Mouse (Mus musculus): ENCODE measurements around the gene Zdhhc16. TPM values are rescaled to one million over a fixed set of nuclear protein-coding genes. Genes with fewer than 3 reads are reported as not detected.

Gene Zdhhc16
- total and polyA plus RNA-seq, 3 experiments = 25.6 to 36.7 (median 29.7) TPM

DNA sequence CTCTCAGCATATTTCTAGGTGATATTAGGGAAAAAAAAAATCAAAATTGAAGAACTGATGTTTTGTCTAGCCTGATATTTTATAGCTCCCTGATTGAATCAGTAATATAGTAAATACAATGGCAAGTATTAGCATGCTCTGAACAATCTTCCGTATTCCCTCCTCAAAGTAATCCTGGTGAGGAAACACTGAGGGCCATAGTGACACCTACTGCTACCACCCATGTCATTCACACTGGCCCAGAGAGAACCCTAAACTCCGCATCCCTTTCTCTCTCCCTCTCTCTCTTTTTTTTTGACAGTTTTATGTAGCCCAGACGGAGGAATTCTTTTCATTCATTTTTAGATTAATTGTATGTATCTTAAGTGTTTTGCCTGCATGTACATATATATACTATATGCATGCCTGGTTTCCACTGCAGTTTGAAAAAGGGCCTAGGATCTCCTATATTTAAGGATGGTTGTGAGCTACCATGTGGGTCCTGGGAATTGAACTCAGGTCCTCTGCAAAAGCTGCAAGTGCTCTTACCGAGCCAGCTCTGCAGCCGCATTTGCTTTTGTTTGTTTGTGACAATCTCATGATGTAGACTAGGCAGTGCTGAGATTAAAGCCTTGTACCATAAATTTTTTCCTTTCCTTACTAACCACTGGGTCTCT, 12.7 kb upstream of the Zdhhc16 start:
- H3K4me1 ChIP-seq (ENCODE audit: insufficient read depth, low read depth, low read length) = peaks cover 17% of the 10 kb centered on the region
- no peak for TF ChIP-seq GATA2 (IDR thresholded peaks at IDR 0.05; ENCODE audit: borderline replicate concordance, low read depth, low read length)
- TF ChIP-seq TAL1 (conservative IDR thresholded peaks at IDR 0.05; ENCODE audit: low read depth, low read length) = no peak
- no peak for TF ChIP-seq GATA1 (IDR thresholded peaks at IDR 0.05; ENCODE audit: borderline replicate concordance, low read length)
- no peak for TF ChIP-seq POLR2AphosphoS5 (IDR thresholded peaks at IDR 0.05; ENCODE audit: insufficient replicate concordance, low read depth, low read length)
- TF ChIP-seq CTCF (IDR thresholded peaks at IDR 0.05; ENCODE audit: low read depth, low read length) = no peak
- H3K36me3 ChIP-seq (replicated peaks) = peaks cover 87% of the 10 kb centered on the region
- ATAC-seq (ENCODE audit: extremely low read depth, insufficient number of reproducible peaks, low FRiP score, poor library complexity, severe bottlenecking) = no peak
- no peaks in the 10 kb centered on the region for H3K27me3 ChIP-seq (ENCODE audit: insufficient read depth, low read length)
- no peak overlapping the region for H3K4me3 ChIP-seq (ENCODE audit: low read depth, low read length)
- no peak for DNase-seq (ENCODE audit: low spot score)
- no peaks in the 10 kb centered on the region for H3K9me3 ChIP-seq (replicated peaks)

DNA sequence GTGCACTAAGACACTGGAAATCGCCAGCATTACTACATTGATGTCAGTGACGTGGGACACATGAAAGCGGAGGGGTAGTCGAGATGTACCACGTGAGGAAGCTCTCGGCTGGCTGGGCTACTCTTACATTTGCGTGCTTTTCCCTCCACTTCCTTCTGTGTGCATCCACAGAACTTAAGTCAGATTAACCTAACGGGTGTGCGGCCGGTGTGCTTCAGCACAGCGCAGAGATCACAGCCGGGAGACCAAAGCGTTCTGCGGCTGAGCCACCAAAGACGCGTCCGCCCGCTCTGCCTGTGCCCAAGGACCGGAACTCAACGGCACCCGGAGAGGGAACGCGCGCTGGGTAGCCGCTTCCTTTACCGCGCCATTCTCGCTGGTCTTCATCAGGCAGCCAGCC, 594 bp upstream of the Zdhhc16 start:
- Histone ChIP-seq H3K4me1 (ENCODE audit: insufficient read depth, low read depth, low read length) (peaks cover 36% of the 10 kb centered on the region), H3K27me3 (ENCODE audit: insufficient read depth, low read length) (no peaks in the 10 kb centered on the region), H3K9me3 (replicated peaks) (no peaks in the 10 kb centered on the region), H3K36me3 (replicated peaks) (peaks cover 60% of the 10 kb centered on the region), H3K4me3 (ENCODE audit: low read depth, low read length) (peak overlapping the region; percentile 96)
- TF ChIP-seq POLR2AphosphoS5 (IDR thresholded peaks at IDR 0.05; ENCODE audit: insufficient replicate concordance, low read depth, low read length) = no peak
- no peak for TF ChIP-seq TAL1 (conservative IDR thresholded peaks at IDR 0.05; ENCODE audit: low read depth, low read length)
- TF ChIP-seq CTCF (IDR thresholded peaks at IDR 0.05; ENCODE audit: low read depth, low read length) = no peak
- DNase-seq (ENCODE audit: low spot score) (peak; percentile 32), ATAC-seq (ENCODE audit: extremely low read depth, insufficient number of reproducible peaks, low FRiP score, poor library complexity, severe bottlenecking) (no peak)

GRCm38 (mm10) chr19:41934124-41934523, 844 bp downstream of the Zdhhc16 start:
- TF ChIP-seq CTCF (IDR thresholded peaks at IDR 0.05; ENCODE audit: low read depth, low read length) = no peak
- no peak for TF ChIP-seq TAL1 (conservative IDR thresholded peaks at IDR 0.05; ENCODE audit: low read depth, low read length)
- Histone ChIP-seq H3K4me1 (ENCODE audit: insufficient read depth, low read depth, low read length) (peaks cover 36% of the 10 kb centered on the region), H3K9me3 (replicated peaks) (no peaks in the 10 kb centered on the region), H3K4me3 (ENCODE audit: low read depth, low read length) (peak overlapping the region; percentile 96), H3K36me3 (replicated peaks) (peaks cover 59% of the 10 kb centered on the region), H3K27me3 (ENCODE audit: insufficient read depth, low read length) (no peaks in the 10 kb centered on the region)
- no peak for ATAC-seq (ENCODE audit: extremely low read depth, insufficient number of reproducible peaks, low FRiP score, poor library complexity, severe bottlenecking)
- DNase-seq (ENCODE audit: low spot score) = peak; percentile 18

GRCm38 (mm10) chr19:41935921-41936320, 2.6 kb downstream of the Zdhhc16 start:
- H3K4me1 ChIP-seq (ENCODE audit: insufficient read depth, low read depth, low read length) = peaks cover 26% of the 10 kb centered on the region
- no peak overlapping the region for H3K4me3 ChIP-seq (ENCODE audit: low read depth, low read length)
- H3K27me3 ChIP-seq (ENCODE audit: insufficient read depth, low read length) = no peaks in the 10 kb centered on the region
- peaks cover 60% of the 10 kb centered on the region for H3K36me3 ChIP-seq (replicated peaks)
- no peaks in the 10 kb centered on the region for H3K9me3 ChIP-seq (replicated peaks)
- DNase-seq (ENCODE audit: low spot score) = no peak
- TF ChIP-seq POLR2AphosphoS5 (IDR thresholded peaks at IDR 0.05; ENCODE audit: insufficient replicate concordance, low read depth, low read length) = no peak
- TF ChIP-seq TAL1 (conservative IDR thresholded peaks at IDR 0.05; ENCODE audit: low read depth, low read length) = no peak
- no peak for TF ChIP-seq CTCF (IDR thresholded peaks at IDR 0.05; ENCODE audit: low read depth, low read length)
- TF ChIP-seq GATA1 (IDR thresholded peaks at IDR 0.05; ENCODE audit: borderline replicate concordance, low read length) = no peak
- no peak for TF ChIP-seq GATA2 (IDR thresholded peaks at IDR 0.05; ENCODE audit: borderline replicate concordance, low read depth, low read length)
- ATAC-seq (ENCODE audit: extremely low read depth, insufficient number of reproducible peaks, low FRiP score, poor library complexity, severe bottlenecking) = no peak

- Histone ChIP-seq H3K27me3 (ENCODE audit: insufficient read depth, low read length) (no peaks in the 10 kb centered on the region), H3K9me3 (replicated peaks) (no peaks in the 10 kb centered on the region), H3K4me3 (ENCODE audit: low read depth, low read length) (no peak overlapping the region), H3K36me3 (replicated peaks) (peaks cover 77% of the 10 kb centered on the region), H3K4me1 (ENCODE audit: insufficient read depth, low read depth, low read length) (peaks cover 15% of the 10 kb centered on the region)
- ATAC-seq (ENCODE audit: extremely low read depth, insufficient number of reproducible peaks, low FRiP score, poor library complexity, severe bottlenecking) (no peak), DNase-seq (ENCODE audit: low spot score) (no peak)
- TF ChIP-seq POLR2AphosphoS5 (IDR thresholded peaks at IDR 0.05; ENCODE audit: insufficient replicate concordance, low read depth, low read length) = no peak
Observed at GRCm38 (mm10) chr19:41938539-41938938, 5.3 kb downstream of the Zdhhc16 start.

DNA sequence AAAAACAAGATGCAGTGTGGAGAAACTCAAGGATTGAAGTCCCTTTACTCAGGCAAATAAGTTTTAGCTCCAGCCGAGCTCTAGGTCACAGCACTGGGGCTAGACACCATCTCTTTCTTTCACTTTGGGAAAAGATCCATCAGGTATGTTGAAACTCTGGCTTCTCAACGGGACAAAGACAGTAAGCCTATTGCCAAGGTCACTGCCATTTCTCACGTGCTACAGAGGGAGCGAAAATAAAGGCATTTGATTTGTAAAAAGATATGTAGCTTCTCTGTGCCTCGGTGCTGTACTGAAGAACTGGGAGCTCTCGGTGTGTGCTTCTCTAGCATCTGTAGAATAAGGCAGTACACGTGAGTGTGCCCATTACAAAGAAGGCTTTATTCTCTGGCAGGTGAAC, 10.6 kb downstream of the Zdhhc16 start:
- ATAC-seq (ENCODE audit: extremely low read depth, insufficient number of reproducible peaks, low FRiP score, poor library complexity, severe bottlenecking) = no peak
- Histone ChIP-seq H3K36me3 (replicated peaks) (peaks cover 98% of the 10 kb centered on the region), H3K27me3 (ENCODE audit: insufficient read depth, low read length) (no peaks in the 10 kb centered on the region), H3K9me3 (replicated peaks) (peaks cover 2% of the 10 kb centered on the region; the same call in 1 of the 2 replicates), H3K4me1 (ENCODE audit: insufficient read depth, low read depth, low read length) (peaks cover 2% of the 10 kb centered on the region; the same call in 1 of the 2 replicates), H3K4me3 (ENCODE audit: low read depth, low read length) (no peak overlapping the region)
- DNase-seq (ENCODE audit: low spot score) = no peak
- TF ChIP-seq GATA2 (IDR thresholded peaks at IDR 0.05; ENCODE audit: borderline replicate concordance, low read depth, low read length) (no peak), GATA1 (IDR thresholded peaks at IDR 0.05; ENCODE audit: borderline replicate concordance, low read length) (no peak), TAL1 (conservative IDR thresholded peaks at IDR 0.05; ENCODE audit: low read depth, low read length) (no peak), POLR2AphosphoS5 (IDR thresholded peaks at IDR 0.05; ENCODE audit: insufficient replicate concordance, low read depth, low read length) (no peak), CTCF (IDR thresholded peaks at IDR 0.05; ENCODE audit: low read depth, low read length) (no peak)

GRCm38 (mm10) chr19:41952287-41952686, 19.0 kb downstream of the Zdhhc16 start:
- Histone ChIP-seq H3K4me1 (ENCODE audit: insufficient read depth, low read depth, low read length) (peaks cover 2% of the 10 kb centered on the region; the same call in 1 of the 2 replicates), H3K36me3 (replicated peaks) (peaks cover 99% of the 10 kb centered on the region), H3K4me3 (ENCODE audit: low read depth, low read length) (no peak overlapping the region), H3K27me3 (ENCODE audit: insufficient read depth, low read length) (no peaks in the 10 kb centered on the region), H3K9me3 (replicated peaks) (no peaks in the 10 kb centered on the region)
- DNase-seq (ENCODE audit: low spot score) (peak; percentile 18), ATAC-seq (ENCODE audit: extremely low read depth, insufficient number of reproducible peaks, low FRiP score, poor library complexity, severe bottlenecking) (no peak)
- TF ChIP-seq TAL1 (conservative IDR thresholded peaks at IDR 0.05; ENCODE audit: low read depth, low read length) = no peak
- no peak for TF ChIP-seq CTCF (IDR thresholded peaks at IDR 0.05; ENCODE audit: low read depth, low read length)
- no peak for TF ChIP-seq GATA1 (IDR thresholded peaks at IDR 0.05; ENCODE audit: borderline replicate concordance, low read length)
- TF ChIP-seq GATA2 (IDR thresholded peaks at IDR 0.05; ENCODE audit: borderline replicate concordance, low read depth, low read length) = no peak
- TF ChIP-seq POLR2AphosphoS5 (IDR thresholded peaks at IDR 0.05; ENCODE audit: insufficient replicate concordance, low read depth, low read length) = no peak

All from G1E (cell line).